Mouse (Mus musculus) stomach, embryonic 14.5 days (tissue): ENCODE results near the gene Aarsd1. TPM values are rescaled to one million over a fixed set of nuclear protein-coding genes. Genes with fewer than 3 reads are reported as not detected.
A peak's percentile ranks its signal among the peaks of the same experiment; 100 is the strongest.
"Not testable (repeated sequence)": the region's sequence is repeated elsewhere in the genome, so short reads cannot be mapped to it uniquely, and the experiment has no call there.

Source experiments
- ATAC-seq: fragments of 200-750 bp; cut with Nextera tagmentation; 2 replicates; pipeline ENCODE4 v1.8.0; 2017; ENCODE audit warnings: low read depth, moderate TSS enrichment; ENCODE audit not compliant: insufficient number of reproducible peaks, insufficient read depth, low FRiP score
- H3K27ac ChIP-seq: fragments of 300-500 bp; sonication (generic); 2 replicates; pipeline ENCODE4 v1.5.1; 2014; ENCODE audit warnings: mild to moderate bottlenecking, low read length, moderate library complexity, mixed read lengths
- H3K27me3 ChIP-seq: fragments of 300-500 bp; sonication (generic); 2 replicates; pipeline ENCODE4 v1.6.1; 2014; ENCODE audit warnings: low read length, control low read depth, mixed read lengths; ENCODE audit not compliant: control insufficient read depth, insufficient read depth
- H3K36me3 ChIP-seq: fragments of 300-500 bp; sonication (generic); 2 replicates; pipeline ENCODE4 v1.6.1; 2014; ENCODE audit warnings: mild to moderate bottlenecking, control low read depth, low read length, moderate library complexity, mixed read lengths; ENCODE audit not compliant: control insufficient read depth, insufficient read depth
- H3K4me1 ChIP-seq: fragments of 300-500 bp; sonication (generic); 2 replicates; pipeline ENCODE4 v1.6.1; 2014; ENCODE audit warnings: low read length, control low read depth, mixed read lengths; ENCODE audit not compliant: control insufficient read depth, insufficient read depth
- H3K4me2 ChIP-seq: fragments of 300-500 bp; sonication (generic); replicated peaks from 2 replicates; pipeline ENCODE4 v1.6.1; 2014; ENCODE audit warnings: low read depth, low read length, control low read depth
- H3K4me3 ChIP-seq: fragments of 300-500 bp; sonication (generic); 2 replicates; pipeline ENCODE4 v1.5.1; 2014; ENCODE audit warnings: low read depth, low read length, control low read depth
- H3K9ac ChIP-seq: fragments of 300-500 bp; sonication (generic); replicated peaks from 2 replicates; pipeline ENCODE4 v1.6.1; 2014; ENCODE audit warnings: low read depth, mild to moderate bottlenecking, control low read depth, low read length, moderate library complexity, mixed read lengths
- H3K9me3 ChIP-seq: fragments of 300-500 bp; sonication (generic); 2 replicates; pipeline ENCODE4 v1.6.1; 2016; ENCODE audit warnings: low read depth, low read length, control low read depth; ENCODE audit not compliant: control insufficient read depth
- WGBS: fragments of 180-500 bp; shearing (Covaris S2); extraction: QIAGEN DNeasy Blood & Tissue Kit; methylation state at CpG from one replicate; pipeline ENCODE4 v1.1.7; 2014; 5-methylcytosine and 5-hydroxymethylcytosine counted together
- polyA plus RNA-seq: library from polyadenylated mRNA; unstranded; fragments of >200 nt; fragmentation: Nextera tagmentation; extraction: Ambion mirVana; gene quantifications from 2 replicates; pipeline ENCODE4 v1.2.1, GENCODE M21; 2014

Aarsd1 gene
- polyA plus RNA-seq, 1 experiment from 2014 or later: 74.0 TPM

DNA sequence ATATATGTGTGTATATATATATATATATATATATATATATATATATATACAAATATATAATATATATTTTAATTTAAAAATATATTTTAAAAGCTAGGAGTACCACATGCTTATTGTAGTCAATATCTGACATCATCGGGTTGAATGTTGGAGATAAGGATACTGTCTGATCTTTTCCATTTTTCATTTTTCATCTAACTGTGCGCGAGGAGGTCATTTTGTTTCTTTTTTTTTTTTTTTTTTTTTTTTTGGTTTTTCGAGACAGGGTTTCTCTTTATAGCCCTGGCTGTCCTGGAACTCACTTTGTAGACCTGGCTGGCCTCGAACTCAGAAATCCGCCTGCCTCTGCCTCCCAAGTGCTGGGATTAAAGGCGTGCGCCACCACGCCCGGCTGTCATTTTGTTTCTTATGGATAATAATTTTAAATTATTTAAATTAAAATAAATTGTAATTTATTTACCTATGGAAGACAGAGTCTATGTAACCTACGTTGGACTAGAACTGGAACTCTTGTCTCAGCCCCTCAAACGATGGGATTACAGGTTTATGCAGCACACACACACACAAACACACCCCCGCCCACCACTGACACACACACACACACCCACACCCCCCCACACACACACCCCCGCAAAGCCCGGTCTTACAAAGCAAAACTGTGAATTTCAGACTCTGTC lies 24.2 kb upstream of the Aarsd1 start:
- H3K9me3 ChIP-seq, H3K27ac ChIP-seq, H3K27me3 ChIP-seq, ATAC-seq, H3K9ac ChIP-seq: not testable (repeated sequence)
- Histone ChIP-seq H3K36me3 (peaks cover 21% of the 10 kb centered on the region), H3K4me1 (peaks cover 15% of the 10 kb centered on the region; the same call in 1 of the 2 replicates), H3K4me3 (peak overlapping the region; percentile 87), H3K4me2 (peak overlapping the region; percentile 31)
- 38% methylated on average over 15 of the region's 15 CpGs for WGBS

DNA sequence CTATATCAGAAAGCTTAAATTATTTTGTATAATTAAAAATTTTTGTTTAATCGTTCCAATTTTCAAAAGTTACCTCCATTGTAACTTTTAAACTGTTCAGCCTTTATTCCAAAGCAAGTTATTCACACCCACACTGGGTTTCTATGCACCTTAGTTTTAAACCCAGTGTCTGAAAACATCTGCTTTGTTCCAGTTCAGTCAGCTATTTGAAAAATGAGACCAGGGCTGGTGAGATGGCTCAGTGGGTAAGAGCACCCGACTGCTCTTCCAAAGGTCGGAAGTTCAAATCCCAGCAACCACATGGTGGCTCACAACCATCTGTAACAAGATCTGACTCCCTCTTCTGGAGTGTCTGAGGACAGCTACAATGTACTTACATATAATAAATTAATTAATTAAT lies 20.6 kb upstream of the Aarsd1 start:
- not testable (repeated sequence) for H3K27me3 ChIP-seq, H3K4me3 ChIP-seq, H3K4me1 ChIP-seq, H3K27ac ChIP-seq, H3K4me2 ChIP-seq, ATAC-seq, H3K9ac ChIP-seq, H3K9me3 ChIP-seq
- peaks cover 18% of the 10 kb centered on the region for H3K36me3 ChIP-seq
- 54% methylated on average over 3 of the region's 3 CpGs for WGBS

DNA sequence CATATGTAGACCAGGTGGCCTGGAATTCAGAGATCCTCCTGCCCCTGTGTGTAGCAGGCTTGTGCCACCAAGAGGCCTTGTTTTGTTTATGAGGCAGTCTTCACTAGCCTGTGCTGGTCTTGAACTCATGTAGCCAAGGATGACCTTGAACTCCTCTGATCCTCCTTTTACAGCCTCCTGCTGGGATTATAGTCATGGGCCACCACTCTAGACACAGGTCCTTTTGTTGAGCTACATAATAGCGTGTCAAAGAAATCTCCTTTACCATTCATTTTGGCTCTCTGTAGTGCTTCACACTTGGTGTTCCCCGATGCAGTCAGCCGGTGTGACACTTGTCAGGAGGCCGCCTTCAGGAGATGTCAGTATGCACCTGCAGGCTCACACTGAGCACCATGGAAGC lies 19.5 kb upstream of the Aarsd1 start:
- H3K9me3 ChIP-seq: no peaks in the 10 kb centered on the region
- H3K4me1 ChIP-seq: no peaks in the 10 kb centered on the region
- no peak overlapping the region for H3K4me3 ChIP-seq
- 84% methylated on average over 4 of the region's 4 CpGs for WGBS
- no peak for ATAC-seq
- H3K36me3 ChIP-seq: peaks cover 25% of the 10 kb centered on the region
- no peak overlapping the region for H3K27ac ChIP-seq
- no peaks in the 10 kb centered on the region for H3K27me3 ChIP-seq
- no peak overlapping the region for H3K4me2 ChIP-seq
- H3K9ac ChIP-seq: no peak overlapping the region

DNA sequence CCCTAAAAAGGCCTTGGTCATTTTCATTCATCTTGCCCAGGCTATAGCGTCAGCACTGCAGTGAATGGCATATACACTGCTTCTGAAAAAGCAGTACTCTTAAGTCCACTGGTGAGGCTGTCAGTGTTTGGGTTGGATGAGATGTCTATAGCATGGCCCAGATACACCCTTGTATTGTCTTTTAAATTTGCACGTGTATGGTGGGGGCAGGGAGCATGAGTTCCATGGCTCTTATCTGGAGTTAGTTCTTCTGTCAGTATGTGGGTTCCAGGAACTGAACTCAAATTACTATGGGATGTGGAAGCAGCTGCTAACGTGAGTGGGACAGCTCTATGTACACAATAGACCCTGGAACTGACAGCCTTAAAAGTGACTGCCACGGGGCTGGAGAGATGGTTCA lies 18.4 kb upstream of the Aarsd1 start:
- no peak for ATAC-seq
- Histone ChIP-seq H3K4me2 (no peak overlapping the region), H3K27me3 (no peaks in the 10 kb centered on the region), H3K9me3 (no peaks in the 10 kb centered on the region), H3K9ac (no peak overlapping the region), H3K4me1 (no peaks in the 10 kb centered on the region), H3K27ac (no peak overlapping the region), H3K4me3 (no peak overlapping the region), H3K36me3 (peaks cover 35% of the 10 kb centered on the region)
- 82% methylated on average over 4 of the region's 4 CpGs for WGBS

DNA sequence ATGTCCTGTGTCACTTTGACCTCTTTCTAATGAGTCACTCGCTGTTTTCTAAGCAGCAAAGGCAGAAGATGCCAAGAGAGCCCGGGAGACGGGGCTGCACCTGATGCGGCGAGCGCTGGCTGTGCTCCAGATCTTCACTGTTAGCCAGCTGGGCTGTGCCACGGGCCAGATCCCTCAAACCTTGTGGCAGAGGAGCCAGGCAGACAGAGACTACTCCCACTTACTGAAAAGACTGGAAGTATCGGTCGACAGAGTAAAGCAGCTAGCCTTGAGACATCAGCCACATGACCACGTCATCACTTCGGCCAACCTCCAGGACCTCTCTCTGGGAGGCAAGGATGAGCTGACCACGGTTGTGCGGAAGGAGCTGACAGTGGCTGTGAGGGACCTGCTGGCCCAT lies 16.0 kb upstream of the Aarsd1 start:
- Histone ChIP-seq H3K4me1 (no peaks in the 10 kb centered on the region), H3K4me2 (no peak overlapping the region), H3K27ac (no peak overlapping the region), H3K4me3 (no peak overlapping the region), H3K9me3 (no peaks in the 10 kb centered on the region), H3K27me3 (no peaks in the 10 kb centered on the region), H3K9ac (no peak overlapping the region), H3K36me3 (peaks cover 41% of the 10 kb centered on the region)
- WGBS: 85% methylated on average over 13 of the region's 13 CpGs
- no peak for ATAC-seq

DNA sequence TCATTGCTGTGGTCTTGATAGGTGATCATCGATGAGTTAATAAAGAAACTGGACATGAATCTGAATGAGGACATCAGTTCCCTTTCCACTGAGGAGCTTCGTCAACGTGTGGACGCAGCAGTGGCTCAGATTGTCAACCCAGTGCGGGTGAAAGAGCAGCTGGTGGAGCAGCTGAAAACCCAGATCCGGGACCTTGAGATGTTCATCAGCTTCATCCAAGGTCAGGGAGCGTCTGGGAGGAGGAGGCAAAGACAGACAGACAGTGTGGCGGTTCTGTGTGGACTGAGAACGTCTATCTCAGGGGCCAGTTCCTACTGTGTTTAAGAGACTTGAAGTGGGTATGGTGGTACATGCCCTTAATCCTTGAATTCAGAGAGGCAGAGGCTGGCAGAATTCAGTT lies 13.9 kb upstream of the Aarsd1 start:
- ATAC-seq: no peak
- Histone ChIP-seq H3K9ac (no peak overlapping the region), H3K4me2 (no peak overlapping the region), H3K27me3 (no peaks in the 10 kb centered on the region), H3K27ac (no peak overlapping the region), H3K9me3 (no peaks in the 10 kb centered on the region), H3K4me1 (peaks cover 8% of the 10 kb centered on the region; the same call in 1 of the 2 replicates), H3K4me3 (no peak overlapping the region), H3K36me3 (peaks cover 41% of the 10 kb centered on the region)
- WGBS: 90% methylated on average over 9 of the region's 9 CpGs

DNA sequence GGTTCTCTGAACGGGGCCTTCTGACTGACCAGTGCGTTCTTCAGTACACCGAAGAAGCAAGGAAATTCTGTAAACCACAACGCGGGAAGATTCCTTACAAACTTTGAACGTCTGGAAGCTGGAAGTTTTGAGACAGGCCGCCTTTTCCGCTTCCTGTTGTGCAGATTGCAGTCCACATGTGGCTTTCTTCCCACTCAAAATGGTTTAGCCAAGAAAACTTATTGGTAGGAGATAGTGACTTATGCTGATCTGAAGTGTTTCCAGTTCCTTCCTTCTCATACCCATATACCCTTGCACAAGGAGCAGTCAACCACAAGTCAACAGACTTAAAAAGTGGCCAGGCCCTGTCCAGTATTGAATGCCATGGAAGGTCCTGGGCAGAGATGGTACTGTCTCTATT lies 8.8 kb upstream of the Aarsd1 start:
- no peak overlapping the region; the same call in 1 of the 2 replicates for H3K9ac ChIP-seq
- peaks cover 19% of the 10 kb centered on the region; the same call in 1 of the 2 replicates for H3K4me1 ChIP-seq
- H3K27me3 ChIP-seq: no peaks in the 10 kb centered on the region
- peak overlapping the region; percentile 97; the same call in 1 of the 2 replicates for H3K4me3 ChIP-seq
- peak overlapping the region; percentile 86 for H3K4me2 ChIP-seq
- no peak overlapping the region for H3K27ac ChIP-seq
- 60% methylated on average over 8 of the region's 8 CpGs for WGBS
- no peaks in the 10 kb centered on the region for H3K9me3 ChIP-seq
- no peak for ATAC-seq
- peaks cover 9% of the 10 kb centered on the region for H3K36me3 ChIP-seq

DNA sequence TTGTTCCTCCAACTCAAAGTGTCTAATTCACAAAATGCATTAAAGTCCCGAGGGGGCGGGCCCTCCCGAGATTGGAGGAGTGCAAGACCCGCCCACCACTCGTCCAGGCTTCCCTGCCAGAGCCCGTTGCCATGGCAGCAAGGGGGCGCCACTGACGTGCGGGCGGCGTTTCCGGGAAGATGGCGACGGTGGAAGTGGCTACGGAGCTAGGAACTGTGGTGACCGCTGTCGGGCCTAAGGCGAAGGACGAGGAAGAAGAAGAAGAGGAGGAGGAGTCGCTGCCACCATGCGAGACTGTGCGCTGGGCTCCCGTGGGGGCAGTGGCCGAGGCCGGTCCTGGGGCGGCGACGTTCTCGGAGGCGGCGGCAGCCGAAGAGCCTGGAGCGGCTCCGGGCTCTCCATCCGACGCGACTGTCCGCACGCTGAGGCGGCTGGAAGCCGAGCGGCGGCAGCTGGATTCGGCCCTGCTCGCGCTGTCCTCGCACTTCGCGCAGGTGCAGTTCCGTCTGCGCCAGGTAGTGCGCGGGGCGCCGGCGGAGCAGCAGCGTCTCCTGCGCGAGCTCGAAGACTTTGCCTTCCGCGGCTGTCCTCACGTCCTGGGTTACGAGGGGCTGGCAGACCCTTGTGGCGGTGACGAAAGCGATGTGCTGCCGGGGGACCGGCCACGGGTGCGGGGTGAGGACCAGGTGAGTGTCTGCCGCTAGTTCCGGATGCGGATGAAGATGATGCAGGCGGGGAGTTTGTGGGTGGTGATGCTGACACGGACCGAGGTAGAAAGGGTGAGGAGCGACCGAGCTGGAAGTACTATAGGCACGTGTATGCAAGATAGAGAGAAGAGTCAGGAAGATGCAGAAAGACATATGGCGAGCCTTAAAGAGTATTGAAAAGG lies 7.8 kb upstream of the Aarsd1 start, which contains the start of the genes Rundc1 and Ptges3l:
Gene Rundc1 (plus strand): TSS at position 161 of the 889 bp plus-strand sequence.
Gene Ptges3l (minus strand): TSS at position 409 of the 889 bp plus-strand sequence.
- ATAC-seq: peak; percentile 90
- Histone ChIP-seq H3K27me3 (no peaks in the 10 kb centered on the region), H3K27ac (peak within 1 kb of the TSS; percentile 86), H3K4me3 (peak within 1 kb of the TSS; percentile 97), H3K4me2 (peak within 1 kb of the TSS; percentile 88), H3K9me3 (no peaks in the 10 kb centered on the region), H3K9ac (peak within 1 kb of the TSS; percentile 60), H3K36me3 (peaks cover under 1% of the 10 kb centered on the region), H3K4me1 (peaks cover 19% of the 10 kb centered on the region; the same call in 1 of the 2 replicates)
- WGBS: under 1% methylated on average over 79 of the region's 81 CpGs
